ENCODE assay signal across 20 mouse cellular contexts in the genomic region with DNA sequence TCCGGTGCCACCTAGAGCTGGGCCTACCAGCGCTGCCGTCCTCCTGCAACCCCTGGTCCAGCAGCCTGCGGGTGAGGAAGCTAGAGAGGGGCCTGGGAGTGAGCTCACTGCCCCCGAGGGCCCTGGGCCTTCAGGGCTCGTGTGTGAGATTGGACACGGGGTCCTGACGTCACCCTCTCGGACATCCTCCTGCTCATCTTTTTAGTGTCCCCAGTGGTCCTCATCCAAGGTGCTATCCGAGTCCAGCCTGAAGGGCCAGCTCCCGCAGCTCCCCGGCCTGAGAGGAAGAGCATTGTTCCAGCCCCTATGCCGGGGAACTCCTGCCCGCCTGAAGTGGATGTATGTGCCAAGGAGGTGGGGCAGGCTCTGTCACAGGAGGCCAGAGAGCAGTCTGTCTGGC. TPM values are rescaled to one million over a fixed set of nuclear protein-coding genes. Genes with fewer than 3 reads are reported as not detected.
DNase-seq lines count a peak whose midpoint lies in the region; ATAC-seq and TF ChIP-seq lines count a peak whose summit lies in the region.
"Had no signal": no experiment of that assay in that cellular context is flagged by ENCODE, and none has a peak within 500 bp of the region (broad histone marks: within the 10 kb centered on the region; RNA-seq: fewer than 3 reads in every experiment).

No protein-coding gene starts in this region.

- no peak for TF ChIP-seq CTCF in layer of hippocampus, adult 2 months (conservative IDR thresholded peaks at IDR 0.05)

- ATAC-seq in forebrain, embryonic 13.5 days: no peak
- no peak for ATAC-seq in forebrain, embryonic 14.5 days
- ATAC-seq: intestine, embryonic 15.5 days had no signal

- H3K9me3 ChIP-seq in forebrain, embryonic 13.5 days (replicated peaks): no peaks in the 10 kb centered on the region
- no peaks in the 10 kb centered on the region for H3K9me3 ChIP-seq in forebrain, embryonic 14.5 days (replicated peaks; ENCODE audit: control insufficient read depth, low read length)
- H3K9me3 ChIP-seq: embryonic facial prominence, embryonic 15.5 days; forebrain, embryonic 10.5 days; heart, embryonic 13.5 days; intestine, embryonic 15.5 days had no signal

- H3K4me3 ChIP-seq in forebrain, embryonic 13.5 days: no peak overlapping the region
- H3K4me3 ChIP-seq in forebrain, embryonic 14.5 days (ENCODE audit: low read depth, low read length): no peak overlapping the region
- H3K4me3 ChIP-seq in layer of hippocampus, adult 2 months: peak overlapping the region; percentile 26; the same call in 1 of the 2 replicates
- H3K4me3 ChIP-seq: embryonic facial prominence, embryonic 15.5 days; erythroblast, embryonic 14.5 days; forebrain, embryonic 10.5 days; gastrocnemius, adult 2 months; heart, embryonic 13.5 days; intestine, embryonic 15.5 days had no signal

- no peak overlapping the region for H3K27ac ChIP-seq in forebrain, embryonic 13.5 days
- no peak overlapping the region for H3K27ac ChIP-seq in forebrain, embryonic 14.5 days (ENCODE audit: low read depth, low read length)
- H3K27ac ChIP-seq in layer of hippocampus, adult 2 months: peak overlapping the region; percentile 95
- H3K27ac ChIP-seq: embryonic facial prominence, embryonic 15.5 days; forebrain, embryonic 10.5 days; gastrocnemius, adult 2 months; heart, embryonic 13.5 days; hindbrain, embryonic 14.5 days; intestine, embryonic 15.5 days had no signal

- peak; percentile 24 for DNase-seq in cerebellum, adult 8-10 months
- DNase-seq in cerebellum, postnatal 14 days: no peak
- DNase-seq in forebrain, embryonic 14.5 days (ENCODE audit: low spot score): no peak
- no peak for DNase-seq in layer of hippocampus, adult 2 months (ENCODE audit: low spot score in 2 of 2)
- no peak for DNase-seq in layer of hippocampus, postnatal 14 days (ENCODE audit: low spot score in 2 of 2)
- DNase-seq in ovary, postnatal 14 days (ENCODE audit: low spot score): no peak
- DNase-seq: gastrocnemius, postnatal 25 days had no signal

- H3K4me2 ChIP-seq in forebrain, embryonic 13.5 days: no peak overlapping the region
- no peak overlapping the region for H3K4me2 ChIP-seq in forebrain, embryonic 14.5 days (ENCODE audit: low read length)
- H3K4me2 ChIP-seq: embryonic facial prominence, embryonic 15.5 days; heart, embryonic 13.5 days; hindbrain, embryonic 14.5 days; intestine, embryonic 15.5 days had no signal

- no peaks in the 10 kb centered on the region for H3K27me3 ChIP-seq in forebrain, embryonic 13.5 days
- H3K27me3 ChIP-seq in forebrain, embryonic 14.5 days (replicated peaks; ENCODE audit: control insufficient read depth, insufficient read depth, low read length): no peaks in the 10 kb centered on the region
- H3K27me3 ChIP-seq: embryonic facial prominence, embryonic 15.5 days; heart, embryonic 13.5 days; intestine, embryonic 15.5 days had no signal

- H3K9ac ChIP-seq in forebrain, embryonic 13.5 days: peak overlapping the region; percentile 21; the same call in 1 of the 2 replicates
- H3K9ac ChIP-seq in forebrain, embryonic 14.5 days (ENCODE audit: low read length): no peak overlapping the region
- H3K9ac ChIP-seq: embryonic facial prominence, embryonic 15.5 days; heart, embryonic 13.5 days; hindbrain, embryonic 14.5 days; intestine, embryonic 15.5 days had no signal

- peaks cover 70% of the 10 kb centered on the region for H3K36me3 ChIP-seq in forebrain, embryonic 13.5 days (ENCODE audit: poor library complexity, severe bottlenecking)
- peaks cover 63% of the 10 kb centered on the region for H3K36me3 ChIP-seq in forebrain, embryonic 14.5 days (ENCODE audit: control insufficient read depth, insufficient read depth, low read length)

- WGBS in forebrain, embryonic 13.5 days: 92% methylated on average over 14 of the region's 14 CpGs
- 90% methylated on average over 14 of the region's 14 CpGs for WGBS in forebrain, embryonic 14.5 days

- H3K4me1 ChIP-seq in forebrain, embryonic 13.5 days: peaks cover 21% of the 10 kb centered on the region
- H3K4me1 ChIP-seq in forebrain, embryonic 14.5 days (ENCODE audit: control insufficient read depth, insufficient read depth, low read length): peaks cover 7% of the 10 kb centered on the region

RNA-seq across cellular contexts. Expression of a gene that starts 3.8 kb away (rescaled TPM):
- 95.9 and 105 TPM in 2 replicates for polyA plus RNA-seq in forebrain, embryonic 13.5 days (2015; fragmentation: Nextera tagmentation; extraction: Ambion mirVana)
- 75.0 and 90.9 TPM in 2 replicates for polyA plus RNA-seq in forebrain, embryonic 14.5 days (2014; fragmentation: Nextera tagmentation; extraction: Ambion mirVana)
- total RNA-seq in layer of hippocampus, adult 2 months (2021): 10 to 100 TPM; 92.0 to 93.2 TPM
- total RNA-seq in layer of hippocampus, postnatal 14 days (2021): 10 to 100 TPM; 80.0 to 81.9 TPM

RNA-seq across cellular contexts. Expression of a gene that starts 6.2 kb away (rescaled TPM):
- 14.7 and 16.1 TPM in 2 replicates for polyA plus RNA-seq in forebrain, embryonic 13.5 days (2015; fragmentation: Nextera tagmentation; extraction: Ambion mirVana)
- 12.6 and 14.9 TPM in 2 replicates for polyA plus RNA-seq in forebrain, embryonic 14.5 days (2014; fragmentation: Nextera tagmentation; extraction: Ambion mirVana)
- total RNA-seq in layer of hippocampus, adult 2 months (2021): 10 to 100 TPM; 16.2 to 18.8 TPM
- 10 to 100 TPM; 16.0 to 17.1 TPM for total RNA-seq in layer of hippocampus, postnatal 14 days (2021)

RNA-seq across cellular contexts. Expression of a gene that starts 19.6 kb away (rescaled TPM):
- 0.01 and 0.05 TPM in 2 replicates for polyA plus RNA-seq in forebrain, embryonic 13.5 days (2015; fragmentation: Nextera tagmentation; extraction: Ambion mirVana)
- polyA plus RNA-seq in forebrain, embryonic 14.5 days (2014; fragmentation: Nextera tagmentation; extraction: Ambion mirVana): 0.04 and 0.10 TPM in 2 replicates
- total RNA-seq in layer of hippocampus, adult 2 months (2021): 10 to 100 TPM; 10.9 to 11.0 TPM
- total RNA-seq in layer of hippocampus, postnatal 14 days (2021): 1 to 10 TPM; 4.6 to 5.4 TPM
- total RNA-seq: common myeloid progenitor, adult 5-6 weeks; granulocyte monocyte progenitor cell, adult 5-6 weeks had no signal
- polyA plus RNA-seq: embryonic facial prominence, embryonic 11.5 days; erythroblast, embryonic 14.5 days; forebrain, embryonic 10.5 days had no signal

RNA-seq across cellular contexts. Expression of a gene that starts 21.4 kb away (rescaled TPM):
- 2.8 and 6.0 TPM in 2 replicates for polyA plus RNA-seq in forebrain, embryonic 13.5 days (2015; fragmentation: Nextera tagmentation; extraction: Ambion mirVana)
- 5.0 and 5.5 TPM in 2 replicates for polyA plus RNA-seq in forebrain, embryonic 14.5 days (2014; fragmentation: Nextera tagmentation; extraction: Ambion mirVana)
- 100 to 1,000 TPM; 276 to 305 TPM for total RNA-seq in layer of hippocampus, adult 2 months (2021)
- 100 to 1,000 TPM; 248 to 266 TPM for total RNA-seq in layer of hippocampus, postnatal 14 days (2021)
- total RNA-seq: common myeloid progenitor, adult 5-6 weeks; MEL had no signal
- polyA plus RNA-seq: C2C12; erythroblast, embryonic 14.5 days had no signal

RNA-seq across cellular contexts. Expression of a gene that starts 22.5 kb away (rescaled TPM):
- polyA plus RNA-seq in forebrain, embryonic 13.5 days (2015; fragmentation: Nextera tagmentation; extraction: Ambion mirVana): 15.9 and 19.7 TPM in 2 replicates
- polyA plus RNA-seq in forebrain, embryonic 14.5 days (2014; fragmentation: Nextera tagmentation; extraction: Ambion mirVana): 23.8 and 24.6 TPM in 2 replicates
- total RNA-seq in layer of hippocampus, adult 2 months (2021): 10 to 100 TPM; 46.8 to 55.8 TPM
- total RNA-seq in layer of hippocampus, postnatal 14 days (2021): 10 to 100 TPM; 36.6 to 42.2 TPM
